Mouse (Mus musculus): ENCODE measurements around the gene Banp. TPM values are rescaled to one million over a fixed set of nuclear protein-coding genes. Genes with fewer than 3 reads are reported as not detected.

Banp gene
- polyA plus RNA-seq, 1 experiment from 2014 or later = 42.3 TPM

DNA sequence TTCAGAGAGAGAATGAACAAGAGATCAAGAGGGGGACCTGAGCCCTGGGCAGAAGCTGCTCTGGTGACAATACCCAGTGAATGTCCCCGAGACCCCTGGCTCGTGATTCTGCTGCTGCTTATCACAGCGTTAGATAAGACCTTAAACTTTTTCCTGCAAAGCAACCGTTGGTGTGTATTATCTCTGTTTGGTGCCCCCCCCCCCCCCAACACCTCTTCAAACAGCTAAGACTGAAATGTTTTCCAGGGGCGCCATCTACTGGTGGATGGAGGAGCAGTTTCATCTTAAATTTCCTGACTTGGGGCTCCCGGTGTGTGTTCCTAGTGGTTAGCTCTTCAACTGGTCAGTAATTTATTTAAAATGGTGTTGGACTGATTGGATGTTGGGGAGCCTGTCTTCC lies 39.9 kb upstream of the Banp start:
- H3K27ac ChIP-seq = no peak overlapping the region
- no peak for ATAC-seq (ENCODE audit: insufficient number of reproducible peaks, insufficient read depth, low FRiP score, low TSS enrichment, low read depth)
- H3K27me3 ChIP-seq = peaks cover 32% of the 10 kb centered on the region
- peaks cover 24% of the 10 kb centered on the region for H3K4me1 ChIP-seq (replicated peaks)
- H3K4me3 ChIP-seq (replicated peaks) = no peak overlapping the region
- H3K4me2 ChIP-seq = no peak overlapping the region
- 8% methylated on average over 6 of the region's 6 CpGs for WGBS
- H3K9ac ChIP-seq (replicated peaks) = no peak overlapping the region
- H3K36me3 ChIP-seq = no peaks in the 10 kb centered on the region
- no peaks in the 10 kb centered on the region for H3K9me3 ChIP-seq

DNA sequence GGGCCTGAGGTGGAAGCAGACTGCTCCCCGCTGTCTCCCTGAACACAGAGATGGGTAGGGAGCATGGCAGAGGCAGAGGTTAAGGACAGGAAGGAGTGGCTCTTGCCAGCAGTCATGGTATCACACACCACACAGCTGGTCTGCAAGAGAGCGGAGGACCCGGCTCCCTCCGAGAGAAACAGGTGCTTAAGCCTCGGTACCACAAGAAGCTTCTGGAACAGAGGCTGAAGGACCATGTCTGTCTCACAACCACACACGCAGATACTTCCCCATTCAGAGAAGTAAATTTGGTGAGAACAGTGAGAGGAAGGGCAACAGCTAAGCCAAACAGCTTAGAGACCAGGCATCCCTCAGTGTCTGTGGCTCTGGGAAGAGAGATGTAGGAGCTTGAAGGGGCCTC lies 38.1 kb upstream of the Banp start:
- Histone ChIP-seq H3K4me3 (replicated peaks) (no peak overlapping the region), H3K36me3 (no peaks in the 10 kb centered on the region), H3K4me2 (no peak overlapping the region), H3K27ac (no peak overlapping the region), H3K27me3 (peaks cover 26% of the 10 kb centered on the region), H3K9me3 (no peaks in the 10 kb centered on the region), H3K4me1 (replicated peaks) (peaks cover 13% of the 10 kb centered on the region), H3K9ac (replicated peaks) (no peak overlapping the region)
- ATAC-seq (ENCODE audit: insufficient number of reproducible peaks, insufficient read depth, low FRiP score, low TSS enrichment, low read depth) = no peak
- 76% methylated on average over 6 of the region's 6 CpGs for WGBS

GRCm38 (mm10) chr8:121911987-121912386 lies 37.6 kb upstream of the Banp start:
- no peak overlapping the region for H3K9ac ChIP-seq (replicated peaks)
- H3K4me2 ChIP-seq = no peak overlapping the region
- H3K27ac ChIP-seq = no peak overlapping the region
- peaks cover 7% of the 10 kb centered on the region for H3K4me1 ChIP-seq (replicated peaks)
- WGBS = 69% methylated on average over 7 of the region's 7 CpGs
- H3K36me3 ChIP-seq = no peaks in the 10 kb centered on the region
- no peaks in the 10 kb centered on the region for H3K9me3 ChIP-seq
- peaks cover 23% of the 10 kb centered on the region for H3K27me3 ChIP-seq
- ATAC-seq (ENCODE audit: insufficient number of reproducible peaks, insufficient read depth, low FRiP score, low TSS enrichment, low read depth) = no peak
- no peak overlapping the region for H3K4me3 ChIP-seq (replicated peaks)

- H3K9me3 ChIP-seq = no peaks in the 10 kb centered on the region
- no peak for ATAC-seq (ENCODE audit: insufficient number of reproducible peaks, insufficient read depth, low FRiP score, low TSS enrichment, low read depth)
- 69% methylated on average over 3 of the region's 3 CpGs for WGBS
- H3K36me3 ChIP-seq = no peaks in the 10 kb centered on the region
- H3K4me2 ChIP-seq = no peak overlapping the region
- no peak overlapping the region for H3K27ac ChIP-seq
- H3K4me3 ChIP-seq (replicated peaks) = no peak overlapping the region
- H3K4me1 ChIP-seq (replicated peaks) = peaks cover 6% of the 10 kb centered on the region
- peaks cover 22% of the 10 kb centered on the region for H3K27me3 ChIP-seq
- H3K9ac ChIP-seq (replicated peaks) = no peak overlapping the region
These were observed 36.7 kb upstream of the Banp start for GRCm38 (mm10) chr8:121912831-121913230.

GRCm38 (mm10) chr8:121913378-121913777 lies 36.2 kb upstream of the Banp start:
- WGBS = 80% methylated on average over 8 of the region's 8 CpGs
- H3K9ac ChIP-seq (replicated peaks) = no peak overlapping the region
- no peak overlapping the region for H3K4me3 ChIP-seq (replicated peaks)
- H3K4me2 ChIP-seq = no peak overlapping the region
- no peak overlapping the region for H3K27ac ChIP-seq
- ATAC-seq (ENCODE audit: insufficient number of reproducible peaks, insufficient read depth, low FRiP score, low TSS enrichment, low read depth) = no peak
- H3K27me3 ChIP-seq = peaks cover 16% of the 10 kb centered on the region
- H3K9me3 ChIP-seq = no peaks in the 10 kb centered on the region
- H3K36me3 ChIP-seq = no peaks in the 10 kb centered on the region
- peaks cover under 1% of the 10 kb centered on the region; the same call in 1 of the 2 replicates for H3K4me1 ChIP-seq (replicated peaks)

DNA sequence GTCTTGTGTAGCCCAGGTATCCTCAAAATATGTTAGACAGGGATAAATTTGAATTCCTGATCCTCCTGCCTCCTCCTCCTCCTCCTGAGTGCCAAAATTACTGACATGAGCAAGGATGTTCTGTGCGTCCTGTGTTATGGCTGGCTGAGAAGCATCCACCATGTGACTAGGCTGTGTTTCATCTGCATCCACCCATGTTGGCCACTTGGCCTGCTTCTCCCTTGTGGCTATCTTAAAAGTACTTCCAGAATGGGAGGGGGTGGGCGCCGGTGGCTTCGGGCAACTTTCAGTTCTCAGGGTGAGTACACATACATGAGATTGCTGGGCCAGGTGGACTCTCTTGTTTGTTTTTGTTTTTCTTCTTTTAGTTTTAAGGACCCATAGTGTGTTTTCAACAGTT lies 30.4 kb upstream of the Banp start:
- H3K9me3 ChIP-seq = no peaks in the 10 kb centered on the region
- no peak overlapping the region for H3K4me2 ChIP-seq
- ATAC-seq (ENCODE audit: insufficient number of reproducible peaks, insufficient read depth, low FRiP score, low TSS enrichment, low read depth) = no peak
- no peak overlapping the region for H3K27ac ChIP-seq
- H3K27me3 ChIP-seq = no peaks in the 10 kb centered on the region
- no peak overlapping the region for H3K9ac ChIP-seq (replicated peaks)
- 83% methylated on average over 4 of the region's 4 CpGs for WGBS
- H3K4me3 ChIP-seq (replicated peaks) = no peak overlapping the region
- H3K36me3 ChIP-seq = no peaks in the 10 kb centered on the region
- peaks cover 6% of the 10 kb centered on the region for H3K4me1 ChIP-seq (replicated peaks)

- H3K9ac ChIP-seq (replicated peaks) = no peak overlapping the region
- no peaks in the 10 kb centered on the region for H3K27me3 ChIP-seq
- H3K4me1 ChIP-seq (replicated peaks) = peaks cover 6% of the 10 kb centered on the region
- no peak overlapping the region for H3K4me3 ChIP-seq (replicated peaks)
- 48% methylated on average over 3 of the region's 3 CpGs for WGBS
- no peak overlapping the region for H3K27ac ChIP-seq
- H3K9me3 ChIP-seq = no peaks in the 10 kb centered on the region
- H3K4me2 ChIP-seq = no peak overlapping the region
- no peaks in the 10 kb centered on the region for H3K36me3 ChIP-seq
- ATAC-seq (ENCODE audit: insufficient number of reproducible peaks, insufficient read depth, low FRiP score, low TSS enrichment, low read depth) = no peak
These were observed 29.8 kb upstream of the Banp start for GRCm38 (mm10) chr8:121919731-121920130.

GRCm38 (mm10) chr8:121921582-121921981 lies 28.0 kb upstream of the Banp start:
- Histone ChIP-seq H3K4me3 (replicated peaks) (no peak overlapping the region), H3K4me2 (no peak overlapping the region), H3K36me3 (no peaks in the 10 kb centered on the region), H3K4me1 (replicated peaks) (peaks cover 6% of the 10 kb centered on the region), H3K9ac (replicated peaks) (no peak overlapping the region), H3K27ac (no peak overlapping the region), H3K27me3 (no peaks in the 10 kb centered on the region), H3K9me3 (no peaks in the 10 kb centered on the region)
- no peak for ATAC-seq (ENCODE audit: insufficient number of reproducible peaks, insufficient read depth, low FRiP score, low TSS enrichment, low read depth)
- 80% methylated on average over 8 of the region's 8 CpGs for WGBS

GRCm38 (mm10) chr8:121922101-121922500 lies 27.4 kb upstream of the Banp start:
- Histone ChIP-seq H3K9me3 (no peaks in the 10 kb centered on the region), H3K4me3 (replicated peaks) (no peak overlapping the region), H3K36me3 (no peaks in the 10 kb centered on the region), H3K27ac (no peak overlapping the region), H3K27me3 (no peaks in the 10 kb centered on the region), H3K4me1 (replicated peaks) (peaks cover 6% of the 10 kb centered on the region), H3K4me2 (no peak overlapping the region), H3K9ac (replicated peaks) (no peak overlapping the region)
- WGBS = 68% methylated on average over 8 of the region's 8 CpGs
- no peak for ATAC-seq (ENCODE audit: insufficient number of reproducible peaks, insufficient read depth, low FRiP score, low TSS enrichment, low read depth)

DNA sequence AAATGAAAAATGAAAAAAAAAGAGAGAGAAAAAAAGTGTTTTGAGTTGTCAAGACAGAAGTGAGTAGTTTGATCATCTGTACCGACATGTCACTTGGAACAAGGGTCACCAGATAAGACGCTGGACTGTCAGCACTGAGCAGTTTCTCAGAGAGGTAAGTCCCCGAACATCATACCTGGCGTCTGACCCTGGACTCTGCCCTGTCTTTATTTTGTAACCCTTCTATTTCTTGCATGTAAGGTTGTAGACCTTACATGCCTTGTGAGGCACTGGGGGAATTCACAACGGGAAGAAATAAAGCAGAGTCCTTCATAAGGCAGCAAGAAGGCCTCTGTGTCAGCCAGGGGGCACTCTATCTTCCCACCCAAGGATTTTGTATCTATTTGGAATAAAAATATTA lies 24.9 kb upstream of the Banp start:
- H3K36me3 ChIP-seq = no peaks in the 10 kb centered on the region
- H3K4me2 ChIP-seq = no peak overlapping the region
- H3K27ac ChIP-seq = no peak overlapping the region
- WGBS = 87% methylated on average over 5 of the region's 5 CpGs
- ATAC-seq (ENCODE audit: insufficient number of reproducible peaks, insufficient read depth, low FRiP score, low TSS enrichment, low read depth) = no peak
- H3K9me3 ChIP-seq = no peaks in the 10 kb centered on the region
- H3K4me3 ChIP-seq (replicated peaks) = no peak overlapping the region
- H3K9ac ChIP-seq (replicated peaks) = no peak overlapping the region
- peaks cover 3% of the 10 kb centered on the region for H3K4me1 ChIP-seq (replicated peaks)
- no peaks in the 10 kb centered on the region for H3K27me3 ChIP-seq

- no peaks in the 10 kb centered on the region for H3K27me3 ChIP-seq
- ATAC-seq (ENCODE audit: insufficient number of reproducible peaks, insufficient read depth, low FRiP score, low TSS enrichment, low read depth) = no peak
These were observed 23.9 kb upstream of the Banp start for GRCm38 (mm10) chr8:121925624-121926023.

DNA sequence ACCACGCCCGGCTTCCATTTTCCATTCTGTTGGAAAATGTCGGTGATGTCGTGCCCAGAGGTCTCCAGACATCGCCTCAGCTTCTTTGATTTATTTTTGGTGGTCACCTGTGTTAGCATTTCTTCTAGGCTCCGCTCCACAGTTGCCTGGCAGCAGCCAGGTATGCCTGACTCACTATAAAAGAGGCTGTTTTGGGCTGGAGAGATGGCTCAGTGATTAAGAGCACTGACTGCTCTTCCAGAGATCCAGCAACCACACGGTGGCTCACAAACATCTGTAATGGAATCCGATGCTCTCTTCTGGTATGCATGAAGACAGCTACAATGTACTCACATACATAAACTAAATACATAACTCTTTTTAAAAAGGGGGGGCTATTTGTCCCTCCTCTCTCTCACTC lies 23.3 kb upstream of the Banp start:
- no peaks in the 10 kb centered on the region for H3K27me3 ChIP-seq
- ATAC-seq (ENCODE audit: insufficient number of reproducible peaks, insufficient read depth, low FRiP score, low TSS enrichment, low read depth) = no peak
- H3K9me3 ChIP-seq = no peaks in the 10 kb centered on the region
- H3K4me2 ChIP-seq = no peak overlapping the region
- H3K4me1 ChIP-seq (replicated peaks) = no peaks in the 10 kb centered on the region; the same call in 1 of the 2 replicates
- H3K27ac ChIP-seq = no peak overlapping the region
- 59% methylated on average over 8 of the region's 8 CpGs for WGBS
- no peak overlapping the region for H3K4me3 ChIP-seq (replicated peaks)
- H3K9ac ChIP-seq (replicated peaks) = no peak overlapping the region
- no peaks in the 10 kb centered on the region for H3K36me3 ChIP-seq

More at GRCm38 (mm10) chr8:121925624-121926023, 23.9 kb upstream of the Banp start:
- Histone ChIP-seq H3K27ac (no peak overlapping the region), H3K9me3 (no peaks in the 10 kb centered on the region), H3K4me2 (no peak overlapping the region), H3K36me3 (no peaks in the 10 kb centered on the region), H3K9ac (replicated peaks) (no peak overlapping the region), H3K4me1 (replicated peaks) (no peaks in the 10 kb centered on the region; the same call in 1 of the 2 replicates), H3K4me3 (replicated peaks) (no peak overlapping the region)
- 34% methylated on average over 10 of the region's 10 CpGs for WGBS
